Mouse (Mus musculus) ES-E14 (cell line): ENCODE measurements around the gene Obscn.

ENCODE experiments used
- CHD2 ChIP-seq: IDR thresholded peaks from 2 replicates; pipeline ENCODE4 v1.6.1; 2014; ENCODE audit warnings: mild to moderate bottlenecking, low read depth, low read length, inconsistent platforms
- ZC3H11A ChIP-seq: IDR thresholded peaks from 2 replicates; pipeline ENCODE4 v1.6.1; 2012; ENCODE audit warnings: low read depth, mild to moderate bottlenecking, inconsistent platforms, low read length, borderline replicate concordance

DNA sequence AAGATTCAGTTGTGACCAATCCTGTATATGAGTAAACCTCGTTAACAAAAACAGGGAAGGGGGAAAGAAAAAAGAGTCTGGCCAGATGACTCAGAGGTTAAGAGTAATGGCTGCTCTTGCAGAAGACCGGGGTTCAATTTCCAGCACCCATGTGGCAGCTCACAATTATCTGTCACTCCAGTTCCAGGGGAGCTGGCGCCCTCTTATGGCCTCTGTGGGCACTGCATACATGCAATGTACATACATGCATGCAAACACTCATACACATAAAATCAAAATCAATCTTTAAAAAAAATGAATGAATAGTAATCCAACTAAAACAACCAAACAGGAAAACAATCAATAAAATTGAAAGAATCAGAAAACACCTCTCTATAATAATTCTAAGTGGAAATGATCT is 33.9 kb downstream of the Obscn start:
- no peak for TF ChIP-seq ZC3H11A
- TF ChIP-seq CHD2 = no peak
